Mouse (Mus musculus) liver, embryonic 13.5 days (tissue): ENCODE data around the gene Ror2. TPM values are rescaled to one million over a fixed set of nuclear protein-coding genes. Genes with fewer than 3 reads are reported as not detected.

Source experiments
- ATAC-seq: fragments of 200-750 bp; cut with Nextera tagmentation; 2 replicates; pipeline ENCODE4 v1.8.0; 2017; ENCODE audit warnings: low read depth, mild to moderate bottlenecking, moderate number of reproducible peaks, moderate library complexity
- DNase-seq: peaks from one replicate; pipeline ENCODE4 v3.0.0; 2022
- H3K27ac ChIP-seq: fragments of 300-500 bp; sonication (generic); 2 replicates; pipeline ENCODE4 v1.5.1; 2015; ENCODE audit warnings: moderate library complexity, mild to moderate bottlenecking, inconsistent platforms
- H3K27me3 ChIP-seq: fragments of 300-500 bp; sonication (generic); 2 replicates; pipeline ENCODE4 v1.6.1; 2015; ENCODE audit warnings: mild to moderate bottlenecking, inconsistent platforms
- H3K36me3 ChIP-seq: fragments of 300-500 bp; sonication (generic); 2 replicates; pipeline ENCODE4 v1.6.1; 2015; ENCODE audit warnings: mild to moderate bottlenecking, inconsistent platforms
- H3K4me1 ChIP-seq: fragments of 300-500 bp; sonication (generic); replicated peaks from 2 replicates; pipeline ENCODE4 v1.6.1; 2015; ENCODE audit warnings: inconsistent platforms
- H3K4me2 ChIP-seq: fragments of 300-500 bp; sonication (generic); 2 replicates; pipeline ENCODE4 v1.6.1; 2015; ENCODE audit warnings: inconsistent platforms, mild to moderate bottlenecking, moderate library complexity
- H3K4me3 ChIP-seq: fragments of 300-500 bp; sonication (generic); replicated peaks from 2 replicates; pipeline ENCODE4 v1.5.1; 2015; ENCODE audit warnings: mild to moderate bottlenecking, inconsistent platforms
- H3K9ac ChIP-seq: fragments of 300-500 bp; sonication (generic); 2 replicates; pipeline ENCODE4 v1.6.1; 2015; ENCODE audit warnings: mild to moderate bottlenecking, inconsistent platforms
- H3K9me3 ChIP-seq: fragments of 300-500 bp; sonication (generic); replicated peaks from 2 replicates; pipeline ENCODE4 v1.6.1; 2016; ENCODE audit warnings: inconsistent platforms
- WGBS: fragments of 180-500 bp; shearing (Covaris S2); methylation state at CpG from one replicate; pipeline ENCODE4 v1.1.7; 2015; ENCODE audit not compliant: insufficient replicate concordance; 5-methylcytosine and 5-hydroxymethylcytosine counted together
- polyA plus RNA-seq: library from polyadenylated mRNA; unstranded; fragments of >200 nt; fragmentation: Nextera tagmentation; extraction: Ambion mirVana; gene quantifications from 2 replicates; pipeline ENCODE4 v1.2.1, GENCODE M21; 2015

Ror2 gene
- polyA plus RNA-seq, 1 experiment from 2014 or later: 0.25 TPM

DNA sequence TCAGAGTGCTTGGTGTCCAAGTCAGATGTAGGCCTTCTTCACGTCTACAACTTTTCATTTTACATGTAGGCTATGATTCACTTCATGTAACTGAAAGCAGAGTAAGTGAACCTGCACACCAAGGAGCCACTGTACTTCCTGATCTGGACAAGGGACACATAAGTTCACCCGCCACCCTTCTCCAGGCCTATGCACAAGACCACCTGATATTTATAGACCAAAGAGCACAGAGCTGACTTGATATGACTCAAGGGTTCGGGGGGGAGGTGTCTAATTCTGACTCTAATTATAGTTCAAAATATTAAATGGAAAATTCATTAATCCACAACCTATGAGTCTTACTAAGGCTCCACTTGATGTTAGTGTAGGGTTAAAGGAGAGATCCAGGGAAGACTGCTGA is 14.3 kb downstream of the Ror2 start:
- Histone ChIP-seq H3K4me1 (no peaks in the 10 kb centered on the region), H3K36me3 (no peaks in the 10 kb centered on the region), H3K27ac (no peak overlapping the region), H3K9ac (no peak overlapping the region), H3K9me3 (no peaks in the 10 kb centered on the region), H3K4me2 (no peak overlapping the region), H3K27me3 (no peaks in the 10 kb centered on the region), H3K4me3 (no peak overlapping the region)
- DNase-seq (no peak), ATAC-seq (no peak)
- WGBS: 47% methylated on average over 3 of the region's 3 CpGs

DNA sequence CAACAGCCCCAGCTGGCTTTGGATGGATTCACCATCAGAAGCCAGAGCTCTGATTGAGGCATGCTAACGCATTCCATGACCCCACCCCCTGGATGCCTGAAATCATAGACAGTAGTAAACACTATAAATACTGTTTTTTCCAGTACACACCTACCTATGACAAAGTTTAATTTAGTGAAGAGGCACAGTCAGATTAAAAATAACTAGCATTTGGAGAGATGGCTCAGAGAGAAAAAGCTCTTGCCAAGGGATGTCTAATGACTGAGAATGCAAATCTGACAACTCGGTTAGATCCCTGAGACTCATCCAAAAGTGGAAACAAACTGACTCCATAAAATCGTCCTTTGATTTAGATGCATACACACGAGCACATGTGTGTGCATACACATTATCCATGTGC is 15.4 kb downstream of the Ror2 start:
- H3K4me1 ChIP-seq: no peaks in the 10 kb centered on the region
- no peak overlapping the region for H3K27ac ChIP-seq
- WGBS: 58% methylated on average over 4 of the region's 4 CpGs
- ATAC-seq (no peak), DNase-seq (no peak)
- H3K36me3 ChIP-seq: no peaks in the 10 kb centered on the region
- H3K9ac ChIP-seq: no peak overlapping the region
- no peaks in the 10 kb centered on the region for H3K9me3 ChIP-seq
- no peak overlapping the region for H3K4me2 ChIP-seq
- no peaks in the 10 kb centered on the region for H3K27me3 ChIP-seq
- H3K4me3 ChIP-seq: no peak overlapping the region

DNA sequence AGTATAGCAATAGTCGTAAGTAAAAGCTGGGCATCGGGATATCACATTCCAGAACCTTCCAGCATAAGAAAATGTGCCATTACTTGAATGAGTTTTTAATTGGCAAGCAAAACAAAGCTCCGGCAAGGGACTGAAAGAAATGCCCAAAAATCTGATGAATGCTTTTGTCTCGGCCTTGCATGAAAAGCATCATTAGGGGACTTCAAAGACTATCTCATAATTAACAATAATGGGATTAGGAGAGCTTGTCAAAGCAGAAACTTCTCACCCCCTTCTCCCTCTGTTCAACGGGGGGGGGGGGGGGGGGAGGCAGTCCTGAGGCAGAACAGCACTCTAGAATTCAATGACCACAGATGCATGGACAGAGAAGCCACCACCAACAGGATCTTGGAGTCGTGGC is 17.4 kb downstream of the Ror2 start:
- no peak overlapping the region for H3K9ac ChIP-seq
- H3K4me1 ChIP-seq: no peaks in the 10 kb centered on the region
- no peaks in the 10 kb centered on the region for H3K27me3 ChIP-seq
- ATAC-seq: no peak
- no peak overlapping the region for H3K4me2 ChIP-seq
- WGBS: 54% methylated on average over 6 of the region's 6 CpGs
- H3K9me3 ChIP-seq: no peaks in the 10 kb centered on the region
- no peaks in the 10 kb centered on the region for H3K36me3 ChIP-seq
- H3K4me3 ChIP-seq: no peak overlapping the region
- no peak for DNase-seq
- no peak overlapping the region for H3K27ac ChIP-seq

DNA sequence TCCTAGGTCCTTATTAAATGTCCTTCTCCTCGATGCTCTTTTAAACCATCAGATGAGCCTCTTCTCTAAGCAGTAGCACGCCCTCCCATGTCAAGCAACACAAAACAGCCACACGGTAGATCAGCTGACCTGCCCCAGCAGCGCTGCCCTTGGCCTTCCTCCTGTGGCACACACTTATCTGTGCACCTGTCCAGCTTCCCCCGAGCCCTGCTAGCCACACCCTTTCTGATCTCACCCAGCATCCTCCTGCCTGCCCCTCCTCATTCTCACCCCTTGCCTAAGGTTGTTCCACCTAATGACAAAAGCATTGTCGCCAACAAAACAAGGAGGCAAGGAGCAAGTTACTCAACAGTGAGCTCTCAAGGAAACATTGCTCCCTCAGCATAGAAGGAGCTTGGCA is 18.1 kb downstream of the Ror2 start:
- ATAC-seq (no peak), DNase-seq (no peak)
- no peak overlapping the region for H3K9ac ChIP-seq
- H3K36me3 ChIP-seq: no peaks in the 10 kb centered on the region
- WGBS: 54% methylated on average over 6 of the region's 6 CpGs
- no peaks in the 10 kb centered on the region for H3K4me1 ChIP-seq
- H3K4me3 ChIP-seq: no peak overlapping the region
- H3K27me3 ChIP-seq: no peaks in the 10 kb centered on the region
- H3K27ac ChIP-seq: no peak overlapping the region
- no peaks in the 10 kb centered on the region for H3K9me3 ChIP-seq
- no peak overlapping the region for H3K4me2 ChIP-seq

DNA sequence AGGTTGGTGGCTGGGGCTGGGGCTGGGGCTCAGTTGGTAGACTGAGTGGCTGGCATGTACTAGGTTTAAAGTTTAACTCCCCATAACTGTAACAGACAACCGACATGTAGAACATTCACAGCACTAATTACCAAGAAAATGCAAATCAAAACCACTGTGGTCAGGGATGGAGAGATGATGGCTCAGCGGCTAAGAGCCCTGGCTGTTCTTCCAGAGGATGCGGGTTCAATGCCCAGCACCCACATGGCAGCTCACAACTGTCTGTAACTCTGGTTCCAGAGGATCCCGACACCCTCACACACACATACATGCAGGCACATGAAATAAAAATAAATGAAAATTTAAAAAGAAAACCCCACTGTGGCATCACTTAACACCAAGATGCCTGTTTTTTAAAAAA is 18.8 kb downstream of the Ror2 start:
- Histone ChIP-seq H3K9me3 (no peaks in the 10 kb centered on the region), H3K4me2 (no peak overlapping the region), H3K4me1 (no peaks in the 10 kb centered on the region), H3K36me3 (no peaks in the 10 kb centered on the region), H3K27ac (no peak overlapping the region), H3K27me3 (no peaks in the 10 kb centered on the region), H3K9ac (no peak overlapping the region), H3K4me3 (no peak overlapping the region)
- no peak for DNase-seq
- 64% methylated on average over 4 of the region's 4 CpGs for WGBS
- no peak for ATAC-seq

DNA sequence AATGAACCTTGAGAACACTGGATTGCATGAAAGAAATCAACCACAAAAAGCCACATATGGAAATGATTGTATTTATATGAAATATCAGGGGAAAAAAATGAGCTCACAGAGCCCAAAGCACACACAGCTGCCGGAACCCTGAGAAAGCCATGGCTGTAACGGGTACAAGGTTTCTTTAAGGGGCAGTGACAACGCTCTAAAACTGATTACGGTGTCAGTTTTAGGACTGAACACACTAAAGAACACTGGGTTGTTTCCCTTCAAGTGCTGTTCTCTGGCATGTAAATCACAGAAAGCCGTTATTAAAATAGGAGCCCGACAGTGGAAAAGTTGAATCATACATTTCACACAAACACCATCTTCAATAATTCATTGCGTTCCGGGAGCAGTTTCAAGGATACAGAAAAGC is 19.4 kb downstream of the Ror2 start:
- H3K36me3 ChIP-seq: no peaks in the 10 kb centered on the region
- no peaks in the 10 kb centered on the region for H3K27me3 ChIP-seq
- no peak overlapping the region for H3K9ac ChIP-seq
- no peaks in the 10 kb centered on the region for H3K9me3 ChIP-seq
- DNase-seq (no peak), ATAC-seq (no peak)
- H3K27ac ChIP-seq: no peak overlapping the region
- no peak overlapping the region for H3K4me3 ChIP-seq
- 76% methylated on average over 8 of the region's 8 CpGs for WGBS
- H3K4me1 ChIP-seq: no peaks in the 10 kb centered on the region
- H3K4me2 ChIP-seq: no peak overlapping the region

DNA sequence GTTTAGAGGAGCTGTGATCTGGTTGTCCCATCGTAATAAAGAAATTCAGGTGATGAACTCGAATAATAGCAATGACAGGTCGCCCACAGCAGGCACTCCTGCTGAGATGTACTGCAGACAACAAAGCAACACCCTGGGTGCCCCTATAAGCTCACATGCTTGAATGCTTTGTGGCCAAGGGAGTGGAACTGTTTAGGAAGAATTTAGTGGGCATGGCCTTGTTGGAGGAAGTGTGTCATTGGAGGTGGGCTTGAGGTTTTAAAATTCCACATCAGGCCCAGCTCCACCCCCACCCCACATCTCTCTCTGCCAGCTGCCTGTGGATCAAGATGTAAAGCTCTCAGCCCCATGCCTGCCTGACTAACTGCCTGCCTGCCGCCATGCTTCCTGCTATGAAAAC is 21.0 kb downstream of the Ror2 start:
- no peak overlapping the region for H3K4me3 ChIP-seq
- WGBS: 67% methylated on average over 4 of the region's 4 CpGs
- no peak overlapping the region for H3K27ac ChIP-seq
- H3K27me3 ChIP-seq: no peaks in the 10 kb centered on the region
- no peak overlapping the region for H3K9ac ChIP-seq
- no peaks in the 10 kb centered on the region for H3K9me3 ChIP-seq
- H3K4me1 ChIP-seq: no peaks in the 10 kb centered on the region
- H3K4me2 ChIP-seq: no peak overlapping the region
- H3K36me3 ChIP-seq: no peaks in the 10 kb centered on the region
- DNase-seq: no peak
- no peak for ATAC-seq

DNA sequence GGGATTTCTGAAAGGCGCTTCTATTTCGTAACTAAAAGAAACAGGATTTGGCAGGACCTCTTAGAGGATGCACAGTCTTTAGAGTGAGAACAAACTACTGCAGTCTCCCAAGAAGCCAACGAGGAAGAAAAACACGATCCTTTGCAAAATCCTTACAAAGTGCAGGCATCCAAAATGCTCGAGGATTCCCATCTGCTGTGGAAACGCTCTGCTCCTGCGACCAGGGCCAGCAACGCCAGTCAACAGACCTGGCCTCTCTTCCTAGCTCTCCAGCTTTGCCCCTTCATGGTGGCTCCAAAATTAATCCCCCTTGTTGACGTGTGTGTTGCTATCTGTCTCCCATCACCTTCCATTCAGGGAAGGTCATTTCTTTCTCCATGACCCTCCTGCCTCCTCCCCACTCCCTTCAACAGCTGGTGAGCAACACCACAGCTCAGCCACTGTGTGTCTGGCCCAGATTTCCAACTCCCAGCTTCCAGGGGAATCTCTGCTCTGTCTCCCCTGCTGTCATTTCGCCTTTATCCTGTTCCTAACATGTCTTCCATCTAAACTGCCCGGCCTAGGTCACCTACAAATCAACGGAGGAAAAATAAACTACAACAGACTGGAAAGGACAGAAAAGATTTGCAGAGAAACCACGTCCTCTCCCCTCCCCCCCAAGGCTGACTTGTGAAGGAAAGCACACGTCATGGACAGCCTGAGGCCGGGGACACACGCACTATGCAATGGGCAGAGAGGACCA is 23.2 kb downstream of the Ror2 start:
- ATAC-seq (no peak), DNase-seq (no peak)
- H3K27ac ChIP-seq: no peak overlapping the region
- H3K4me1 ChIP-seq: no peaks in the 10 kb centered on the region
- no peaks in the 10 kb centered on the region for H3K27me3 ChIP-seq
- H3K9me3 ChIP-seq: no peaks in the 10 kb centered on the region
- H3K4me2 ChIP-seq: no peak overlapping the region
- H3K4me3 ChIP-seq: no peak overlapping the region
- 60% methylated on average over 16 of the region's 16 CpGs for WGBS
- no peaks in the 10 kb centered on the region for H3K36me3 ChIP-seq
- no peak overlapping the region for H3K9ac ChIP-seq

DNA sequence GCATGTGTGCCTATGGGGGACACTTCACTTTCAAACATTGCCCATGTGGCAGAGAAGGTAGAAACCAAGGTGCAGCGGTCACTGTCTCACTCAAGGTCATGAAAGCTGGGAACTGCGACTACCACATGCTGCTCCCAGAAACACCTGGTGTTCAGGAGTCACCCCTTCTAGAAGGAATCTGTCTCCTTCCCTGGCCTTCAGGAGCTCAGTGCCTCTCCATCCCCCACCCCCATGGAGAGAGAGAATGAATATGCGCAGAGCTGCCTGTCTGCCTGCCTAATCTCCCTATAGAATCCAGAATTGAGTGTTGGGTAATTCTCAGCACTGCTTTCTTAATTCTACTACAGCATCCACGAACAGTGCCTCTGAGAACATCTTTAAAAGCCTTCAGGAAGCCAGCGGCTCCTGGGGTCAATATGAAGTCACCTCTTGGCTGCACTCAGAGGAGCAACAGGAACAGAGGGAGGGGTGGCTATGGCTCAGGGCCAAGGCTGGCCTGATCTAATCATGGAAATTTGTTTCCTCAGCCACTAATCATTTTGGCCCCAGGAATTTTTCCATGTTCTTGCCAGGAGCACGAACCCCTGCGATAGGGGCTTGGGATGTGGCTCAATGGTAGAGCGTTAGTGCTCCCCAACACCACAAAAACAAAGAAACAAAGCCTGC is 24.7 kb downstream of the Ror2 start:
- no peaks in the 10 kb centered on the region for H3K4me1 ChIP-seq
- H3K4me3 ChIP-seq: no peak overlapping the region
- H3K9me3 ChIP-seq: no peaks in the 10 kb centered on the region
- H3K9ac ChIP-seq: no peak overlapping the region
- DNase-seq (no peak), ATAC-seq (no peak)
- no peaks in the 10 kb centered on the region for H3K27me3 ChIP-seq
- no peaks in the 10 kb centered on the region for H3K36me3 ChIP-seq
- no peak overlapping the region for H3K4me2 ChIP-seq
- WGBS: 58% methylated on average over 8 of the region's 8 CpGs
- H3K27ac ChIP-seq: no peak overlapping the region

DNA sequence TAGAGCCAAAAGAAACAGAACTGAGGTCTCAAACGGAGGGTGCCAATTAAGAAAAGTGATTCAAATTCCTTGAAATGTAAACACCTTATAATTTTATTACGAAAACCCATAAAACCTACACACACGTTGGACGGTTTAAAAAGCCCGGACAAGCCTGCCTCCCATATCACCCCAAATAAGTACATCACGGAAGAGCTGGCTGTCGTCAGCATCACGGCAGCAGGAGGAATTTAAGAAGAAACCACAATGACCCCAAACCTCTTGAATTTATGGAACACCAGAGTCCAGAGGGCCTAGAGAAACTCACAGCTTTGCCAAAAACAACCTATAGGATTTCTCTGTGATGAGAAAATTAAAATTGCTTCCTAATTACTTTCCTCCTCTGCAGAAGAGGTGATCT is 27.0 kb downstream of the Ror2 start:
- 69% methylated on average over 8 of the region's 8 CpGs for WGBS
- H3K4me2 ChIP-seq: no peak overlapping the region
- no peak overlapping the region for H3K4me3 ChIP-seq
- no peak overlapping the region for H3K27ac ChIP-seq
- no peaks in the 10 kb centered on the region for H3K9me3 ChIP-seq
- no peaks in the 10 kb centered on the region for H3K36me3 ChIP-seq
- H3K9ac ChIP-seq: no peak overlapping the region
- no peak for DNase-seq
- no peaks in the 10 kb centered on the region for H3K4me1 ChIP-seq
- no peaks in the 10 kb centered on the region for H3K27me3 ChIP-seq
- ATAC-seq: no peak

DNA sequence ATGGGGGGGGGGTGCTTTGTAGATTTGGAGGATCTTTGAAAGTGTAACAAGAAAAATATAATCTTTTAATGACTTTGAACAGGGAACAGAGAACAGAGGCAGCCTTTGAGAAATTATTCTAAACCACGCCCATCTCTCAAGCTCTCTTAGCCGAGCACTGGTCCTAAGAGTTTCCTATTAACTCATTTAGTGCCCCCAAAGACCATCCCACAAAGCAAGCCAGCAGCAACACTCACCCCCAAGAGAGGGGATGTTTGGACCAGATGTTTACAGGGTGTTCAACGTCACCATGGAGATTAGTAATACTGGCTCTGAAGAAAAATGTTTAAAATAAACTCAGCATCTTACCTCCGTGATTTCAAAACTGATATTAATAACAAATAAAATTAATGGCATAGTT is 27.4 kb downstream of the Ror2 start:
- no peaks in the 10 kb centered on the region for H3K4me1 ChIP-seq
- no peak overlapping the region for H3K9ac ChIP-seq
- no peak overlapping the region for H3K27ac ChIP-seq
- H3K36me3 ChIP-seq: no peaks in the 10 kb centered on the region
- no peaks in the 10 kb centered on the region for H3K27me3 ChIP-seq
- WGBS: 59% methylated on average over 4 of the region's 4 CpGs
- DNase-seq (no peak), ATAC-seq (no peak)
- H3K9me3 ChIP-seq: no peaks in the 10 kb centered on the region
- H3K4me3 ChIP-seq: no peak overlapping the region
- H3K4me2 ChIP-seq: no peak overlapping the region

DNA sequence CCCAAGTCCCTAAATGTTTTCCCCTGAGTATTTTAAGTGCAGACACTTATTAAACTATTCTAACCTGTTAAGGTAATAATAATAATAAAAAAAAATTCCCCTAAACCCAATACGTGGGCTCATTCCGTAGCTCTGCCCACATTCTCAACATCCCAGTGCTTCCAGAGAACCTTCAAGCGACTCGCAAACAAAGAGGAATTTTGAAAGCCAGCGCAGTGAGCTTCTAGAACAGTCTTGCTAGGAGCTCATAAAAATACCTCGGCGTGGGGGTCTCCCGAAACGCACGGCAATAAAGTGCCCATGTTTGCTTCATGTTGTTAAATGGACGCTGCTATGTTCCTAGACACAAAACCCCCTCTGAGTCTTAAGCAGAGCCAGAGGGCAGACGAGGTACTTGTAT is 32.7 kb downstream of the Ror2 start:
- ATAC-seq (no peak), DNase-seq (no peak)
- no peak overlapping the region for H3K27ac ChIP-seq
- WGBS: 78% methylated on average over 12 of the region's 12 CpGs
- no peaks in the 10 kb centered on the region for H3K27me3 ChIP-seq
- no peak overlapping the region for H3K9ac ChIP-seq
- H3K4me1 ChIP-seq: no peaks in the 10 kb centered on the region
- no peak overlapping the region for H3K4me3 ChIP-seq
- no peak overlapping the region for H3K4me2 ChIP-seq
- H3K9me3 ChIP-seq: no peaks in the 10 kb centered on the region
- no peaks in the 10 kb centered on the region for H3K36me3 ChIP-seq
